Mouse (Mus musculus) urinary bladder, adult 18-20 months (tissue): ENCODE results near the gene Dglucy.

Source experiments
- DNase-seq, 2 experiments: peaks; one replicate each; pipeline ENCODE4 v3.0.0; 2022; ENCODE audit warnings: low spot score in 2 of 2, mixed read lengths in 2 of 2

Dglucy gene

DNA sequence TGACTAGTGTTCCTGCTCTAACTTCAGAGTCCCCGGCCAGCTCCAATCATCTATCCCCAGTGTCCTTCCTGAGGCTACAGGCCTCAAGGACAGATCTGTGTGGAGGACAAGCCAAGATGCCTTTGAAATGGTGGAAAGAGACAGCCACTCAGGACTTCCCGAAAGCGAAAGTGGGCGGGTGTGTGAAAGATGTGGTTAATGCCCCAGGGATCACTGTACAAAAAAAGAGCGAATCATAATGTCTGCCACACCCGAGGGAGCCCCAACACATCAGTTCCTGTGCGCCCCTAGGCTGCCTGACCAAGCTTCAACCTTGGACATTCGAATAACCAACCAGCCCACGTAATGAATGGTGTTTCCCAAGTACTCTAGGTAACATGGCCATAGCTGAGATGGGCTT, 149.4 kb downstream of the Dglucy start:
- DNase-seq: no peak

- DNase-seq: no peak
Measured at GRCm38 (mm10) chr12:100931653-100932052, 152.8 kb downstream of the Dglucy start.

DNA sequence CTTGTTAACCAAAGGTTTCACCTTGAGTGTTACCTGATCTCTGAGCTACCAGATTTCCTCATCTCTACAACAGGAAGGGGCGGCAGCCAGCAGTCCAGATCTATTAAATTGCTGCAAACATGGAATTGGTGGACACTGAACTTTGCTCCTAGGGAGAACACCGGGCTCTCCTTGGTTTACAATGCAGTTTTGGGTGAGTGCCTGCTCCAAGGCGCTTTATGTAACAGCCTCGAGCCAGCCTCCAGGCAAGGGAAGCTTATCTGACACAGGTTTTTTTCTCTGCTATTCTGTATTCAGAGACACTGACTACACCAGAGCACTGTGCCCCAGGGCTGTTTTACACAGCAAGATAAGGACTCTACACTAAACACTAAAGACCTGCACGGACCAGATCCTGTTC, 155.9 kb downstream of the Dglucy start:
- no peak for DNase-seq

DNA sequence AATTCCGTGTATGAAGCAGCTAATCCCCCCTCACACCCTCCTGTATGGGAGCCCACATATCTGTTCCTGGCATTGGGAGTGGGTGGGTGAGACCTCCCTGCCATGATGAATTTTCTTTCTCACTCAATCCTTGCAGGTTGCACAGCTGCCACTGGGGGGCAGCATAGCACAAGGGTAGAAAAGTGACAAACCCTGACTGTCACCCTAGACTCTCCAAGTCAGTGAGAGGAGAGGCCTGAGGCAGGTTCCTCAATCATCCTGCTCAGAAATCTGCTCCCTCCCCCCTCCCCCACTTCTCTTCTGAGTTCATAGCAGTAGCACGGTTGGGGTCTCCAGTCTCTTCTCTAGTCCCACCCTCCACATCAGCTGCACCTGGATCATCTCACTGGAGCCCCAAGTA, 157.3 kb downstream of the Dglucy start:
- DNase-seq: peak; percentile 37 to 55

- DNase-seq: no peak
Measured at GRCm38 (mm10) chr12:100936737-100937136, 157.9 kb downstream of the Dglucy start.

DNA sequence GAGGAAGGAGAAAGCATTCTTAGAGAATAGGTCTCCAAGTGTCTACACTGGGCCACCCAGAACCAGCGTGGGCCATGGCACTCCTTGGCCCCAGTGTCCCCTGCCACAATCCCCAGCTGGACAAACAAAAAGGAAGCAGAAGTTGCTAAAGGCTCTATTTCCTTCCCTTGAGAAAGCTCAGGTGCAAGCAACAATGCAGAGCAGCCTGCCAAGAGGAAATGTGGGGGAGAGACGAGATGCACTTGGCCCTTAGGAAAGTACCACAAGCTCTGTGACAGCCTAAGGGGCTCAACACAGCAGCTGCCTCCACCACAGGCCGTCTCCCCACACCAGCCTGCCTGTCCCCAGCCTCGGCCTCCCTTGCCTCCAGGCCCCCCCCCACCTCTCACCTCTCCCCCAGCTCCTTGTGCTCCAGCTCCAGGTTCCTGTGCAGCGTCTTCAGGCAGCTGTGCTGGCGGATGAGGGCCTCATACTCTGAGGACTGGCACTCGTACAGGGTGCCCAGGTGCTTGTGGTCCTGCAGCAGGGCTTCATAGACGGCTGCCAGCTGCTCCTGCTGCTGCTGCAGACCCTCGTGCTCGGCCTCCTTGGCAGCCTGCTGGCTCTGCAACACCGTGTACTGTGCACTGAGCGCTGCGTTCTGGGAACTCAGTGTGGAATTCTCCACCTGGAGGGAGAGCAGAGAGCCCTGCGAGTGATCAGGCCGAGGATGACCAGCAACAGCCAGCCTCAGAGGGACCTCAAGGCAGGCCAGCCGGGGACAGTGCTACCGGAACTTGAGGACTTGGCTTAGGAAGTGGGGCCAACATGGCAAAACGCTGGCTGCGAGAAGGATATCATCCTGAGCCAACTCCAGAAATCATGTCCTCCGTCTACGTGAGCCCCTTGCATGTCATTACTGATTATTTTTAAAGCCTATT, 158.8 kb downstream of the Dglucy start:
- DNase-seq: no peak

DNA sequence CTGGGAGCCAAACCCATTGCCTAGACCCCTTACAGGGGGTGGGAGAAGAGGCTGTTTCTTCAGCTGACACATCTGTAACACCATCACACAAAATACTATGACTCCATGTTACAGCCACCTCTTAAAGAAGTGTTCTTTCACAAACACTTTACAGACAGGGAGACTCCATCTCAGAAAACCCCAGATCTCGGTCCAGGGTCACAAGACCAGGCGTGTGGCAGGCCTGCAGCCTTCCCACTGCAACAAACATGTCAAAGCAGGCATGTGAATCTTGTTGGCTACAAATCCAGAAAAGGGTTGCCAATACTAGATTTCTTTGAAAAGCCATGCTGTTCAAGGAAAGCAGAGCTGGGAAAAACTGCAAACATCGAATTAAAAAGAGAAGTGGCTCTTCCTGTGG, 162.5 kb downstream of the Dglucy start:
- DNase-seq: no peak

DNA sequence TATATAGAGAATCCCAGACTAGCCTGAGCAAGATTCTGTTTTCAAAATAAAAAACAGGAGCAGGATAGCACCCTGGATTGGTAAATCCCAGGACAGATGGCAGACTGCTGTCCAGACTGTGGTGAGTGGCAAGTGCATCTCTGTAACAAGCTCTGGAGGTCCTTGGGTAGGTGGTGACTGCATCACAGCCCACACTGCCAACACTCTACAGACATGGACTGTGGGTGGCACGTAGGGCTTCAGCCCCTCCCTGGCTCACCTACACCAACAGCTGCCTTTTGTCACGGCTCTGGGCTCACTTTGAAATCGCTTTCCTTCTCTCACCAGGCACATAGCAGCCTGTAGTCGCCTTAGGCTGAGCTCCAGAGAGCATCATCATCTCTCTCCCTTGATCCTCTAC, 164.3 kb downstream of the Dglucy start:
- DNase-seq: no peak

DNA sequence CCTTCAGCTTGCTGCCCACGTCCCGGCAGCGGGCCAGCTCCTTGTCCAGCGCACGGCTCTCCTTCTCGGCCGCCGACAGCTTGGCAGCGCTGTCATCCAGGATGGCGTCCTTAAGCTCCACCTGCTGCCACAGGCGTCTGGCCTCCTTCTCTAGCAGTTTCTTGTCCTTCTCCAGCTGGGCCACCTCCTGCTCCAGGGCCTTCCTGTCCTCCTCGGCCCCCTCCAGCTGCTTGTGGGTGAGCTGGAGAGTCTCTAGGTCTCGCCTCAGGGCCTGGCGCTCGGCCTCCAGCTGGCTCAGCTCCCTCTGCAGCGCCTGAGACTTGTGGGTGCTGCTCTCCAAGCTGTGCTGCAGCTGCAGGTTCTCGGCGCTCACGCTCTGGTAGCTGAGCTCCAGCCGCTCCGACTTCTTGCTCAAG, 166.1 kb downstream of the Dglucy start:
- no peak for DNase-seq

- DNase-seq: no peak
Measured at GRCm38 (mm10) chr12:100945501-100945900, 166.6 kb downstream of the Dglucy start.

DNA sequence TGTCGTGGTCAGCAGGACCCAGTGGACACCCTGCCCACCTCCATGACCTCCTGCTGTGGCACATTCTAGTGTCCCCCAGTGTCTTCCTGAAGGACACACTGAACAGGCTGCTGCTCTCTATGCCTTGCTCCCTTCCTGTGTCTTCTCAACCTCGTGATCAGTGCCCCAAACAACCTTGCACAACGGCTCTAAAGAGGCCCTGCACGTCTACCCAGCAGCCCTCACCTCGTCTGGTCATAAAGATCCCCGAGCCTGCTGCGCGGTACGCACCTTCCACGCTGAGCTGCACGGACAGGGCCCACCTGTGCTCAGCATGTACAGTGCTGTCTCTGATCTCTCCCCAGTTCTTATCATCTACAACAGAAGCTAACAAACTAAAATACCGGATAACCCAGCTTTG, 167.1 kb downstream of the Dglucy start:
- DNase-seq: no peak
